16 mouse cellular contexts compared by ENCODE assay signal in the genomic region with DNA sequence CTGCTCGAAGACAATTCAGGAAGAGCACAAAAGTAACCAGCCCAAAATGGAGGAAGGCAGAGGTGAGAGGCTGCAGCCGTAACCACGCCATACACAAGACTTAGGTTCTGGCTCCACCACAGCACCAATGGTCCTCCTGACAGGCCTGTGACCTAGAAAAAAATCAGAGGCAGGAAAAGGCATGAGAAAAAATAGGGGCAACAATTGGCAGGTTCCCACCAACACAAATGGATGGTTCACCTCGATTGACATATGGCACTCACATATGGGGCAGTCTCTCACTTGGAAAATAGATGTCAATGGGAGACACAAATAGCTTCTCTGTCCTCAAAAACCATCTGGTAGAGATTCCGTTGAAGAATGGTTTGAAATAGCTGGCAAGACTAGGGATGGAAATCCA. TPM values are rescaled to one million over a fixed set of nuclear protein-coding genes. Genes with fewer than 3 reads are reported as not detected.
DNase-seq lines count a peak whose midpoint lies in the region; TF ChIP-seq lines count a peak whose summit lies in the region.
"Had no signal": no experiment of that assay in that cellular context is flagged by ENCODE, and none has a peak within 500 bp of the region (broad histone marks: within the 10 kb centered on the region; RNA-seq: fewer than 3 reads in every experiment).

No protein-coding gene starts in this region.

- no peak for TF ChIP-seq CTCF in brain, embryonic 14.5 days (IDR thresholded peaks at IDR 0.05; ENCODE audit: borderline replicate concordance, extremely low read depth, insufficient read depth, insufficient read length)

- no peak for TF ChIP-seq POLR2A in brain, embryonic 14.5 days (IDR thresholded peaks at IDR 0.05; ENCODE audit: borderline replicate concordance, extremely low read depth, insufficient read depth, insufficient read length, poor library complexity, severe bottlenecking)

- intact Hi-C loops in heart, postnatal 10 days (cut with DNase I), result no loop called here
- intact Hi-C loops in heart, postnatal 14 days (cut with DNase I), result loop anchor here (2.0 kb wide), 1 partner anchor 21 kb away; no protein-coding TSS in a partner anchor

- DNase-seq in layer of hippocampus, adult 9-10 months (ENCODE audit: low spot score), result peak; percentile 7
- DNase-seq in layer of hippocampus, postnatal 25 days (ENCODE audit: extremely low spot score in 1 of 2, low spot score in 1 of 2), result no peak
- DNase-seq in brain, embryonic 14.5 days (ENCODE audit: low read depth), result peak; percentile 17
- DNase-seq in cerebellum, adult 11-12 months, result peak; percentile 90
- DNase-seq in cerebellum, postnatal 10 days, result peak; percentile 59 to 65
- no peak for DNase-seq in heart, postnatal 10 days
- DNase-seq in urinary bladder, adult 2 months (ENCODE audit: low spot score), result no peak
- no peak for DNase-seq in heart, postnatal 14 days
- DNase-seq: adrenal gland, postnatal 25 days; gastrocnemius, postnatal 10 days; kidney, adult 9 months; kidney, postnatal 36 days; lung, postnatal 4 days had no signal

RNA-seq across cellular contexts. Expression of a gene that starts 17.0 kb away (rescaled TPM):
- total RNA-seq in layer of hippocampus, postnatal 25 days (2021), result 10 to 100 TPM in 1 of 2 experiments, 1 to 10 TPM in 1; 9.2 to 10.5 TPM
- 6.2 and 11.7 TPM in 2 replicates for polyA plus RNA-seq in brain, embryonic 14.5 days (2012; rRNA removed)
- under 1 TPM; 0.26 to 0.27 TPM for total RNA-seq in heart, postnatal 10 days (2021)
- 0.51 and 0.75 TPM in 2 replicates for polyA plus RNA-seq in urinary bladder, adult 2 months (2012; rRNA removed)
- total RNA-seq in heart, postnatal 14 days (2021), result under 1 TPM; 0.17 to 0.24 TPM
- total RNA-seq: granulocyte monocyte progenitor cell, adult 5-6 weeks; megakaryocyte-erythroid progenitor cell, adult 5-6 weeks had no signal
- polyA plus RNA-seq: liver, adult 2 months had no signal

Comparison
In these comparisons a context has a peak if more than half of its experiments do, and no peak if none do; other contexts are left out.
1. DNase-seq: peak in layer of hippocampus, adult 9-10 months (single experiment), brain, embryonic 14.5 days (single experiment), cerebellum, adult 11-12 months (single experiment) and cerebellum, postnatal 10 days (2 of 2); none in layer of hippocampus, postnatal 25 days (0 of 2), heart, postnatal 10 days (0 of 2), urinary bladder, adult 2 months (single experiment) and heart, postnatal 14 days (0 of 2).
2. RNA of a gene that starts 17.0 kb away (total RNA-seq): 9.2 to 10.5 TPM in layer of hippocampus, postnatal 25 days; 0.26 to 0.27 TPM in heart, postnatal 10 days and 0.17 to 0.24 TPM in heart, postnatal 14 days; every median in the first group is over 4 times any median in the second.